Mouse (Mus musculus): ENCODE results near the gene Map3k20.
A peak's percentile ranks its signal among the peaks of the same experiment; 100 is the strongest.

The Map3k20 gene

GRCm38 (mm10) chr2:72321591-72321990 lies 36.2 kb downstream of the Map3k20 start:
- DNase-seq (ENCODE audit: low spot score in 2 of 2): no peak

DNA sequence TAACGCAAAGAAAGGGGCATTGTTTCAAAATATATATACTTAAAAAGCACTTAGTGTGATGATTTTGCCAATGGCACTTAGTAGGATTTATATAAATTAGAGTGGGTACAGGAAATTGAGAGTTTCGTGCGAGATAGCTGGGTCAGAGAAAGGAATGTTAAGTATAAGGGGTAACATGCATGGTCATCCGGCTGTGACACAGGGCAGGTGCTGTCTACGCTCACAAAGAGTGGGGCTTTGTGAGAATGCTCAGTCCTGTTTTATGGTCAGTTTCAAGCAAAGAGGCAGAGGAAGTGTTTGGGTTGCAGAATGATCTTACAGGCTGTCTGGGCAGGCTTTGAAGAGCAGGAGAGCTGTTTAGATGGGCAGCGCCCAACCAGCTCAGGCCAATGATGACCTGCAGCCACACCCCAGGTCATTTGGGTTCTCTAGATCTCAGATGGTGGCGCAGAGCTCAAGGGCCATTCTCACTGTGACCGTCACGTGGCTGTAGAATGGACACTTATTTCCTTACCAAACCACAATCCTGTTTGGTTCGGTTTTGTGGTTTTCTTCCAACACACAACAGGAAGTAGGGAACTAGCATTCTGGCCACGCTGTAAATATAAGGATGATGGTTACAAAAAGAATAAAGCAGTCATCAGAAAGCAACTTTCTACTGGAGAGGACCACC lies 37.4 kb downstream of the Map3k20 start:
- no peak for DNase-seq (ENCODE audit: low spot score in 2 of 2)

GRCm38 (mm10) chr2:72324436-72324835 lies 39.0 kb downstream of the Map3k20 start:
- no peak for DNase-seq (ENCODE audit: low spot score in 2 of 2)

DNA sequence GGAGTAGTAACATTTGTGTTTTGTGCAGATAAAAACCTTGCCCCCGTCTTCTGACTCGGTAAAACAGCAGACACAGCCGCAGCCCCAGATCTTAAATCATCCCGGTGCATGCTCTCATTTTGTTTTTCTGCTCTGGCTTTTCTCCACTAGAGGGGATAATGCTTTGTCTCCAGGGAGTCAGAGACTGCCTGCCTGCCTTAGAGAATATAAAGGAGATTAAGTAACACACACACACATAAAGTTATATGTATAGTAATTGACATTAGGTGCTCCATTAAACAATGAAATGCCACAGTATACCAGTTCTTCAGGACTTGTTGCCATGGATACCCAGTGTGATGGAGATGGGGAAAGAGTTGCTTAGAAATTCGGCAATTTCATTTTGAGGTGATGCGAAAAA lies 41.1 kb downstream of the Map3k20 start:
- DNase-seq (ENCODE audit: low spot score in 2 of 2): no peak

DNA sequence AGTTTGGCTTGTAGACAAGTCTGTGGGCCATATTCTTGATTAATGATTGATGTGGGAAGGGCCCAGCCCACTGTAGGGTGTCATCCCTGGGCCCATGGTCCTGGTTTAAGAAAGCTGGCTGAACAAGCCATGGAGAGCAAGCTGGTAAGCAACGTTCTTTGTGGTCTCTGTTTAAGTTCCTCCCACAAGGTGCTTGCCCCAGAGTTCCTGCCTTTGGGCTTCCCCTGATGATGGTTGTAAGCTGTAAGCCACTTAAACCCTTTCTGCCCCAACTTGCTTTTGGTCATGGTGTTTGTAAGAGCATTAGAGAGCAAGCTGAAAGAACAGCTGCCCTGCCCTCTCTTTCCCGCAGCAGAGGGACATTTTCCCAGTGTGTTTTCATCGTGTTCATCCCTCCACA lies 43.0 kb downstream of the Map3k20 start:
- DNase-seq (ENCODE audit: low spot score in 2 of 2): no peak

- no peak for DNase-seq (ENCODE audit: low spot score in 2 of 2)
Observed at GRCm38 (mm10) chr2:72330955-72331481, 45.6 kb downstream of the Map3k20 start.

DNA sequence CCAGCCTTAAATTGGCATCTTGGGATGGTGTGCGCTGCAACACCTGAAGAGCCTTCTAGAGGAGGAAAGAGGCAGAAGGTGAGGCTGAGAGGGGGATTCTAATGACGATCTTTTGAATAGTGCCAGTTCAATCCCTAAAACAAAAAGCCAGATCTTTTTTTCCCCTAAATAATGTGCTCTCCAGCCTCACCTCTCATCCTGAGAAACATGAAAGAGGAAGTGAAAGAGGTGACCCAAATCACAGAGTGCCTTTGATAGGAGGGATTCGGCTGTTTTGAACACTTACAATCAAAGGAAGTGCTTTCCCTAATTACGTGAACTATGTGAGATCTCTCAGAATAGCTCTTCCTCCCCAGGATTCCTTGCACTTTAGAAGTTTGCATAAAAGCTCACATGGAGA lies 46.6 kb downstream of the Map3k20 start:
- DNase-seq (ENCODE audit: low spot score in 2 of 2): no peak

DNA sequence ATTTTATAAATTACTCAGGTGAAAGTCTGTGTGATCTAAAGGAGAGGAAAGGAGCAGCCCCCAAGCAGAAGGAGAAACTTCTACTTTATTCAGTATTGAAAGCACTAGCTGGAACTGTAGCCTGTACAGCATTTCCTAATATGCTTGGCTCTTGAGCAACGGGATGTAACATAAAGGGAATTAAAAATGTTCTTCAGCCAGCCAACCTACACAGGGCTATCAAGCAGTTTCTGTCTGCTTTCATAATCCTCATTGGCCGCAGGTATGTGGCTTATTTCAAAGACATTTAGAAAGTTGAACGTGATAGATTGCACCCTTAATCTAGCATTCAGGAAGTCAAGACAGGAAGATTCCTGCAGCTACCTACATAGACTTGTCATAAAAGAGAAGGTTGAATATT lies 47.8 kb downstream of the Map3k20 start:
- no peak for DNase-seq (ENCODE audit: low spot score in 2 of 2)

- DNase-seq (ENCODE audit: low spot score in 2 of 2): no peak
Observed at GRCm38 (mm10) chr2:72336840-72337239, 51.4 kb downstream of the Map3k20 start.

- no peak for DNase-seq (ENCODE audit: low spot score in 2 of 2)
Observed at GRCm38 (mm10) chr2:72345281-72345680, 59.8 kb downstream of the Map3k20 start.

DNA sequence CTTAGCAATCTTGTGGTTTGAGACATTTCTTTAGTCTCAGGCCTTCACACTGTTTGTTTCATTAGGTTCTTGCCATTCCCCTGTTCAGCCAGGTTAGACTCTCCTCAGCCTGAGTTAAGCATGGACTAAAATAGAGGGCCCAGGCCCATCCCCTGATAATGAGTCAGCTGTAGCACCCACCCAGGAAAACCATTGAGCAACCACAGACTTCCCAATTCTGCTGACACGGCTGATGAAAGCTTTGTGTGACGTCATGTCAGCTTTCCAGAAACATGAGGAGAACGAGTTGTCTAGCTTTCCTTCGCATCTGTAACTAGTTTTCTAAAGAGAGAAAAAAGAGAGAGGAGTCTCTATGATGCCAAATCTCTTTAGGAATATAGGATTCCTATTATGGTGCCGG lies 65.9 kb downstream of the Map3k20 start:
- DNase-seq (ENCODE audit: low spot score in 2 of 2): no peak

- DNase-seq (ENCODE audit: low spot score in 2 of 2): no peak
Observed at GRCm38 (mm10) chr2:72351776-72352175, 66.3 kb downstream of the Map3k20 start.

GRCm38 (mm10) chr2:72352756-72353155 lies 67.3 kb downstream of the Map3k20 start:
- DNase-seq (ENCODE audit: low spot score in 2 of 2): no peak

DNA sequence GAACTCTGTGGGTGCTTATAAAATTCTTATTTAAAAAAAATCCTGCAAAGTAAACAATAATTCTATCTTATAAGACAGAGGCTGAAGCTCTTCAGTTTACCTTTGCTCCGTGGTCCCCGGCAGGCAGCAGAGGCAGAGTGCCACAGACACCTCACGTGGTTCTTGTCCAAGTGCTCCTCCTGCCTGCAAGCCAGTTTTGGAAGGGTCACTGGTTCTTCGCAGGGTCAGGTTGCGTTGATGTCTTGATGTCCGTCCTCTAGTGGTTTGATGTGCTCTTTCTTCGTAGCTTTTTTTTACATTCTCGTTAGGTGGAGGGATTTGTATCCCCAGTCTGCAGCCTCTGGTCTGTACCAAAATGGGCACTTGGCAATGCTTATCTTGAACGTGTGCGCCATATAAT lies 71.0 kb downstream of the Map3k20 start:
- no peak for DNase-seq (ENCODE audit: low spot score in 2 of 2)

- no peak for DNase-seq (ENCODE audit: low spot score in 2 of 2)
Observed at GRCm38 (mm10) chr2:72361572-72361971, 76.1 kb downstream of the Map3k20 start.

DNA sequence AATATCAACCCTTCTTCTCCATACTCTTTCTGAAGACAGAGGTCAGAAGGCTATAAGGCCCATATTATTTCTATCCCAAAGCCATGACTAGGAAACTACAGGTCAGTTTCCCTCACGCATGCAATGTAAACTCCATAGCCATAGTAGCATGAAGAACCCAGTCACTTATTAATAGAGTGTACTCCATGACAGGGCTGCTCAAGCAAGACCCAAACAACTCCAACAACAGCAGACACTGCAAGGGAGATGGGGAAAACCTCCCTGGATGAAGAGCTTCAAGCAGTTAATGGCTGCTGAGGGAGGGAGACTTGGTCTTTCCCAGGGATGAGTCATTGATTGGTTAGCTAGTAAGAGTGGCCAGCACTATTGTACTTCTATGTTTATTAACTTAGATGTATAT lies 78.0 kb downstream of the Map3k20 start:
- DNase-seq (ENCODE audit: low spot score in 2 of 2): no peak

DNA sequence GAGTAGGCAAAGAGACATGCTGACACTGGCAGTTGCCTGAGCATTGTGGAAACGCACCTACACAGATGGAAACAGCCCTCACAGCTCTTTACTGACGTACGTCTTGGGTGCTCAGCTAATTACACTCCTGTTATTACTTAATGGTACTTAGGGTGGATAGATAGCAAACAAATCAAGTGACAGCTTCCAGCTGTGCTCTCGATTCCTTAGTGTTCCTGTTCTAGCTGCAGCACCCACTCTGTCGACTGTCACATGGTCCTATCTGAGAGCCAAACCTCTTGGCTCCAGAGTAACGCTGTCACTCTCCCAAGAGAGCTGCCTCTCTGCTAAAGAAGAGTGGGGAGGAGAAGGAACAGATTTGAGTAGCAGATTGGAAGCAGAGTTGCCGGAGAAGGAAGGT lies 80.5 kb downstream of the Map3k20 start:
- no peak for DNase-seq (ENCODE audit: low spot score in 2 of 2)

GRCm38 (mm10) chr2:72366503-72366902 lies 81.1 kb downstream of the Map3k20 start:
- DNase-seq (ENCODE audit: low spot score in 2 of 2): no peak

- no peak for DNase-seq (ENCODE audit: low spot score in 2 of 2)
Observed at GRCm38 (mm10) chr2:72367850-72368249, 82.4 kb downstream of the Map3k20 start.

- DNase-seq (ENCODE audit: low spot score in 2 of 2): no peak
Observed at GRCm38 (mm10) chr2:72369140-72369600, 83.7 kb downstream of the Map3k20 start.

GRCm38 (mm10) chr2:72372136-72372535 lies 86.7 kb downstream of the Map3k20 start:
- DNase-seq (ENCODE audit: low spot score in 2 of 2): peak in 1 of 2 experiments; percentile 27

- no peak for DNase-seq (ENCODE audit: low spot score in 2 of 2)
Observed at GRCm38 (mm10) chr2:72374076-72374475, 88.6 kb downstream of the Map3k20 start.

DNA sequence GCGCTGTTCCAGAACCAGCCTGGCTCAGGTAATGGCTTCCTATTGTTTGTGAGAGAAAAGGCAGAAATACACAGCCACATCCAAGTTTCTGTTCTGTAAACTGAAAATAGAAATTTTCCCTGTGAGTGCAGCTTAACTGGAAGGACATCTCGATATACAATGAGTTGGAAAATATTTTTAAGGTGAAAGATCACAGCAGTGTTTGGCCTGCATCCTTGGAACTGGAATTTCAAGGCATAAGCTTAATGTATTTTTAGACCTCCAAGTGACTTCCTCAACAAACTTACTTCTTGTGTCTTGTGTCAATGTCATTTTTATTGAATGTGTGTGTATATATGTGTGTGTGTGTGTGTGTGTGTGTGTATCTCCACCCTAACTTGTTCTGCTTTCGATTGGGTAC lies 90.4 kb downstream of the Map3k20 start:
- no peak for DNase-seq (ENCODE audit: low spot score in 2 of 2)

GRCm38 (mm10) chr2:72376946-72377345 lies 91.5 kb downstream of the Map3k20 start:
- no peak for DNase-seq (ENCODE audit: low spot score in 2 of 2)
